Mouse (Mus musculus) lung, adult 18-20 months (tissue): Measurements from ENCODE around the gene Magi1.
"Not testable (repeated sequence)": the region's sequence is repeated elsewhere in the genome, so short reads cannot be mapped to it uniquely, and the experiment has no call there.

Source experiments
- DNase-seq, 2 experiments: peaks; one replicate each; pipeline ENCODE4 v3.0.0; 2022; ENCODE audit warnings: mixed read lengths in 2 of 2

The Magi1 gene

DNA sequence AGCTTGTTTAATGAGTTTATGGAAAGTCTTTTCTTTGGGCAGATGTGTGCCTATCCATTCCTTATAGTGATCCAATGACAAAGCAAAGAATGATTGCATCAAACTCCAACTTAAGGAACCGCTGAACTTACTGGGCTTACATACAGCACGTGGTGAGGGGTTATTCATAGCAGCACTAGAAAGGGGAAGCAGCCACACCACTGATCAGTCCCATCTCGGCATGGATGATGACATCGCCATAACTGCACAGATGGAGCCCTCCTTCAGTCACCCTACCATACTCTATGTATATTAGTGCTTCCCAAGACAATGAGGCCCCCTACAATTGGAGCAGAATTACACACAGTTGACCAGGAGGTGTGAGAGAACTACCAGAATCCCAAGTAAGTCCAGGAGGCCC is 238.5 kb downstream of the Magi1 start:
- no peak for DNase-seq

DNA sequence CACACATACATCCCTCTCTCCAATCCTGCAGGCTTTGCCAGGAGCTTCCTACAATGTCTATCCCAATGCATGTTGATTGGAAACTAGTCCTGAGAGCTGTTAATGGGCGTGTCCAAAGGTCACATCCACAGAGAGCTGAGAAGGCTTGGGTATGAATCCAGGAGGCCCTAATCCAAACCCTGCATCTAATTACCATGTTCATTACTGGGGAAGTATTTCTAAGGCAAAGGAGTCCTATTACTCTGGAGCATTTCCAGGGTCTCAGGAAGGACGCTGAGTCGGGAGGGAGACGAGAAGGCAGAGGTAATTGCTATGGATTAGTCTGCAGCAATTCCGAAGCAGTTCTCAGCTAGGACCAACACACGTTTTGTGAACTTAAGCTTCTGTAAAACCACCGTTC is 240.3 kb downstream of the Magi1 start:
- no peak for DNase-seq

DNA sequence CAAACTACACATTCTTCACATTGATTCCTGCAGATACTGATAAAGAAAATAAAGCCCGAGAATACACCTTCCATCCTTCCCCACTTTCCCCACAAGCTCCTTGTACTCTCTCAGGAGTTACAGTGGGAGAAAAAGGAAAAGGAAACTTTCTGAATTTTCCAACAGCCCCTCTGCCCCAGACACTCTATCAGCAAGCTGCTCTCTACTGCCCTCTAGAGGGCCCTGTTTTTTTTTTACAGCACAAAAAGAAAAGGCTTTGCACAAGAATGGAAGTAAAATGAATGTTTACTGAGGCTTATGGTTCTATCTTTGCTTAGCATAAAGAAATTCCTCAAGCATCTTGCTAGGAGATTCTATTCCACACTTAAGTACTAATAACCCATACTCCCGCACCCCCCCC is 243.6 kb downstream of the Magi1 start:
- DNase-seq: no peak

DNA sequence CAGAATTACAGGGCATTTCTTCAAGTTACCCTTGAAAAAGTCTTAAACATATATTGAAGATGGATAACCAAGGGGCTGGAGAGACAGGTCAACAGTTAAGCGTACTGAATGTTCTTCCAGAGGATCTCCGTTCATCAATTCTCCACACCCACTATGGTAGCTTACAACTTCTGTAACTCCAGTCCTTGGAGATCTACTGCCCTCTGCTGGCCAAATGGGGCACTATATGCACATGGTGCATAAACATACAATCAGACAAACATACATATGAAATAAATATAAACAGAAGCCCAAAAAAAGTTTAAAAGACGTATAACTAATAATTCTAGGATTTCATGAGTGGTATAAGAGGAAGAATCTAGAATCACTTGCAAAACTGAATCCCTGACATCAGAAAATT is 244.8 kb downstream of the Magi1 start:
- DNase-seq: no peak

DNA sequence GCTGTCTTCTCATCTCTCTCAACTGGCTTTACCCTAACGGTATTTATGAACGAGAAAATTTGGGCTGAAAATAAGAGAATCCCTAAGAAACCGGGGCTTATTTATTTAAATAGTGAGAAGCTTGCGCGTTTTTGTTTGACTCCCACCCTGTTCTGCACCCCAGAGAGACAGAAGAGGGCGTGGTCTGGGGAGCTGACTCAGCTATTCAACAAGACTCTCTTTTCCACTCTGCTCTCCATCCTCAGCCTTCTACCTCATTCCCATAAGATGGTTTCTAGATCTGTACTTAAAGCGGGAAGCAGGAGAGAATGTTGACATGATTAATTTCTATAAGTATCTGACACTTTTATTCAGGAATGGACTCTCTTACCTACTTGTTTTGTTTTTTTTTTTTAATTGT is 247.2 kb downstream of the Magi1 start:
- no peak for DNase-seq

DNA sequence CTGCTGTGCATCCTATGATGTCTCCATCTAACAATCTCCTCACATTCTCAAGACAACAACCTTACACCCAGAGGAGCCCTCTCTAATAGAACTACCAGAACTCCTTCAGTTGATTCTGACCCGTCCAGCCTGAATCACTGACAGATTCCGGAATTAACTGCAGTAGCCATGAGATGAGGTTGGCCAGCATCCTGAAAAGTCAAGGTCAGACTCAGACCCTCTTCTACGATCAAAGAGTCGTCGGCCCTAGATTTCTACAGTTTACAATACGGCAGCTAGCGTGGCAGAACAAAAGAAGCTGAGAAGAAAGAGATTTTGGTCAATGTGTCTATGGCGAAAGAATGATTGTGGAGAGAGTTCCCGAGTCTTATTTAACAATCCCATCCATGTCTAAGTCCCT is 257.4 kb downstream of the Magi1 start:
- no peak for DNase-seq

DNA sequence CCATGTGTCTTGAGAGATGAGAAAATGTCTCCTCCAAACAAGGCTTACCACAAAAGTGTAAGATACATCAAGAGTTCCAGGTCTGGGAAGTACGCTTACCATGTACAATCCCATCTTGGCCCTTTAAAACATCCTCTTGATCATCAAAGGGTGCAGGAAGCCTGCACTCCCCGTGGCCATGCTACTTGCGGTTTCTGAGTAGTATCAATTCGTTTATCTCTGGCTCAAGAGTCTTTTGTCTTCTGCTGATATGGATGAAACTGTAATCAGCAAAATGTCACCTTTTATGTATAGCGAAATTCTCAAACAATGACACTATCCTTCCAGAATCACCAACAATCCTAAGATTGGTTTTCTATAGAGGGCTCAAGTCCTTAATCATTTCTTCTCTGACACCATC is 261.3 kb downstream of the Magi1 start:
- no peak for DNase-seq

DNA sequence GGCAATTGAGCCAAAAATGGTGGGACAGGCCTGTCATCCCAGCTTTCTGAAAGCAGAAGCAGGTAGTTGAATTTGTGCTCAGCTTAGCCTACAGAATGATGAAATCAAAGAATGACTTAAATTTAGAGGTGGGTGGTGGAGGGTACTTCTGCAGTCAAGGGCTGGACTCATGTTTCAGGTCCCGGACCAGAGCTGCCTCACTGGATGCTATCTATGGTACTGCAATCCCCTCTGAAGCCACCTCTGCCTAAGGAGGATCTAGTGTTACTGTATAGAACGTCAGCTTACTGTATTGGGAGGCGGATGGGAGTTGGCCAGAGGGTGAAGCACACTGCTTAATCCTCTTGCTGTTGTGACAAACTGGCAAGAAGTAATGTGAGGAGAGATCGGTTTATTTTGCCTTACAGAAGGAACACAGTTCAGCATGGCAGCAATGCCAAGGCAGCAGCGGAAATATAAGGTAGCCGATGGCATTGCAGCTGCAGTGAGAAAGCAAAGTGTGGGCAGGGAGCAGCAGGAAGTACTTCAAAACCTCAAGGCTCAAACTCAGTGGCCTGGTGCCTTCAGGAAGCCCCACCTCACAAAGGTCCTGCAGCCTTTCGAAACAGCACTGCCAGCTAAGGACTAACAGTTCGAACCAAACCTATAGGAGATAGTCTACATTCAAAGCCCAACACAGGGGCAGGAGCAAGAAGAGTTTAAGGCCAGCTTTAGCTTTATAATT is 262.3 kb downstream of the Magi1 start:
- DNase-seq: peak; percentile 9 to 35

DNA sequence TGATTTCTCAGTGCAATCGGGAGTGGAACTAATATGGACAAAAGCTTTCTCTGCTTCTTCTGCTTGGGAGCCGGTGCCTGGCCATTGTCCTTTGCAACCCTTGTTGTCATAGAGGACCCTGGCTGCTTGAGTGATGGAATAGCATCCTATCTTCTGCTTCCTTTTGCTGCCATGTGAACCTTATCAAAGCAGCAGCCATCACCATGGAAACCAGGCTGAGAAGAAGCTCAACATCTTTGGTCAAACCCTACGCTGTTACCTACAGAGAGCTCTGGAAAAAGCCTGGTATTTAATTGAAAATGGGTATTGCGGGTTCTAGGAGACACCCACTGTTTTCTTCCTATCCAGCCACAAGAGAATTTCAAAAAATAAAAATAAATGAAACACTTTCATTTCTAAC is 263.2 kb downstream of the Magi1 start:
- no peak for DNase-seq

DNA sequence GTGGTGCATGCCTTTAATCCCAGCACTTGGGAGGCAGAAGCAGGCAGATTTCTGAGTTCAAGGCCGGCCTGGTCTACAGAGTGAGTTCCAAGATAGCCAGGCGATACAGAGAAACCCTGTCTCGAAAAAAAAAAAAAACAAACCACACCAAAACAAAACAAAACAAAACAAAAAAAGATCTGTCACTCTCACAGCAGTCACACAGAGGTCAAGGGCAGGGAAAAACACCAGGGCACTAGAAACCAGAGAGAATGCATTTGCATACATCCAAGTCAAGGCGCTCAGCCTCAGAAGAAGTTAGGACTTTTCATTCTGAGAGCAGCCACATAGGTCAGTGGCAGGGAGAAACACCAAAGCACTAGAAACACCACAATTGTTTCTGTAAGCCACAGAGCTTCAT is 263.8 kb downstream of the Magi1 start:
- DNase-seq: no peak

DNA sequence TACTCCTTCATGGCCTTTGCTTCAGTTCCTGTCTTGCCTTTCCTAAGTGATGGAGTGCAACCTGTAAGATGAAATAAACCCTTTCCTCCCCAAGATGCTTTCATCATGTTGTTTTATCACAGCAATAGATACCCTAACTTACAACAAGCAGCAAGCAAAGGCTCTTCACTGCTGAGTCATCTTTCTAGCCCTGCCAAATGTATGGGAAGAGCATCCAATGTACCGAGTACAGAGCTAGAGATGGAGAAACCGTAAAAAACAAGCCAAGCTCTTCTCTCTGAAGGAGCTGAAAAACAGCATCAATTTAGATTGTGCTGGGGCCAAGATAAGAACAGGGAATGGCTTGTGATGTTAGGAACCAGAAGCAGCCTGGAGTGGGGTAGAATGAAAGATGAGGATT is 270.0 kb downstream of the Magi1 start:
- DNase-seq: no peak

DNA sequence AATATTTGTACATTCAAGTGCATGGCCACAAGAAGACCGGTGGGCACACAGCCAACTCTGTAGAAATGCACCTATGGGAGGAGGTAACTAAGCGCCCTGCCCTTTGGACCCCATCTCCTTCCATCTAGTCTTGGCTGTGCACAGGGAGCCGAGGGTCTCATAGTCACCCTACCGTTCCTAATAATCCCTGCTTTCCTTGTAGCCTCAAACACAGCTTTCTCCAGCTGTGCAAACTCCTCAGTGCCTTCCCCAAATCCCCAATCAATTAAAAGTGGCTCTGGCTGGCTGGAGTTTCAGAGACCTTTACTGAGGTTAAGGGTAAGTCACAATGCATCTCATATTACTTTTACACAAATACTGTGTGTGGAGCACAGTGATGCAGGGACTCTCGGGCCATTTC is 271.8 kb downstream of the Magi1 start:
- peak; percentile 11 for DNase-seq

DNA sequence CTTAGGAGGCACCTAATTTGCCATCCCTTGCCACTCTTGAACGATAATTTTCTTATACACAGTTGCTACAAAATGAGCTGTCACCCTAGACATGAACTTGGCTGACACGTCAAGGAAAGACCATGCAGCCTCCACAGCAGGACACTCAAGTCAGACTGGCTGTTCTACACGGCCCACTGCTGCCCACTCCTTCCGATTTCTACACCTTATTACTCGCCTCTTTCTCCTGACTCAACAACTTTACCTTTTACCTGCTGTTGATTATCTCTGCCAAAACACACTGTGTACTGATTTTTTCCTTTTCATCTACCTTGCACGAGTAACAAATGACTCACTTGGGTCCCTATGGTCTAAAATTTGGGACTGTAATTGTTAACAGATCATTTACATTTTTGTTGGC is 272.2 kb downstream of the Magi1 start:
- no peak for DNase-seq

DNA sequence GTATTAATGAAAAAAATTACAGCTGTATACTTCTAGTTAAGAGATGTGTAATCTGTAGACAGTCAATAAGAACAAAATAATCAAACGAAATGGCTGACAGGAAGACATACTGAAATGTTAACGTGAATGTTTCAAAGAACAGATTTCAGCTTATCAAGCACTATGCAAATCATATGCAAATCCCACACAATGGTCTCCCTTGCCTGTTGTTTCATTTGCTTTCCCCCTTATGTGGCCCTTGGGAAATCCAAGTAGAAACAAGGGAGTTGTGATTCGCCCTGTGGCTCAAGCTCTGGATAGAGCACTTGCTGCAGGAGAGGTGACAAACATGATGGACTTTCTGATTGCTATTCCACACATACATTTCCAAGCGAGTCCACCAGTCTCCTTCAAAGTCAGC is 275.1 kb downstream of the Magi1 start:
- DNase-seq: no peak

DNA sequence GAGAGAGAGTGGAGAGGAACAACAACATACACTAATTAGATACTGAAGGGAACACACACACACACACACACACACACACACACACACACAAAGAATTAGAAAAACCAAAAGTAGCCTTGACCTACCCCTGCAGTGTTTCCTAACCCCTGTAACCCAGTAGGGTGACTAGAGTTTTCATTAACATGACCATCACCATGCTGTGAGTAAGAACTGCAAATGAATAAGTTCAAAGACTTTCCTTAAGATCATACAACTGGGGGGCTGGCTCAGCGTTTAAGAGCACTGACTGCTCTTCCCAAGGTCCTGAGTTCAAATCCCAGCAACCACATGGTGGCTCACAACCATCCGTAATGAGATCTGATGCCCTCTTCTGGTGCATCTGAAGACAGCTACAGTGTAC is 280.1 kb downstream of the Magi1 start:
- DNase-seq: not testable (repeated sequence)

DNA sequence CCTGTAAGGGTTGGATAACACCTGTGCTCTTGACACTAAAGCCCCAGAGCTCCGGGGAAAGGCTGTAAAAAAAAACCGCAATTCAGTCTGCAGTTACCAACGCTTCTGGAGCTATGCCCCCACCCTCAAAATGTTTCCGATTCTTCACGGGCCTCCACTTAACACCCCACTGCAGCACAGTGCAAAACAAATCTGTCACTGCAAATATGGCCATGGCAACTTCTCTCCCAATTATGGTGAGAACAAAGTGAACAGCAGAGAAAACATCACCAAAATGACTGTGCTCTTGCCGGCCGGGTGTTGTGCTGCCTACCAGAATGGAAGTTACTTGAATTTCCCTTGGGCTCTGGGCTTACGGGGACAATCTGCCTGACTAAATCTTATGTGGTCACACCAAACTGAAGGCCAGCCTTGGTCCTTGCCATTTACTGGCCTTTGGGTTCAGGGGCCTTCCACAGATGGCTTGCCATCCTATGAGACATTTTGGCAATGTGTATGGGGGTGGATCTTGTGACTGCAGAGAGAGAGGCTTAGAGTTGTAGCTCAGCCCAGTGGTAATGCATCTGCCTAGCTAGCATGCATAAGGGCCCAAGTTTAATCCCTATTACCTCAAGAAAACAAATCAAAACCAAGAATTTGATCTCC is 286.8 kb downstream of the Magi1 start:
- no peak for DNase-seq

DNA sequence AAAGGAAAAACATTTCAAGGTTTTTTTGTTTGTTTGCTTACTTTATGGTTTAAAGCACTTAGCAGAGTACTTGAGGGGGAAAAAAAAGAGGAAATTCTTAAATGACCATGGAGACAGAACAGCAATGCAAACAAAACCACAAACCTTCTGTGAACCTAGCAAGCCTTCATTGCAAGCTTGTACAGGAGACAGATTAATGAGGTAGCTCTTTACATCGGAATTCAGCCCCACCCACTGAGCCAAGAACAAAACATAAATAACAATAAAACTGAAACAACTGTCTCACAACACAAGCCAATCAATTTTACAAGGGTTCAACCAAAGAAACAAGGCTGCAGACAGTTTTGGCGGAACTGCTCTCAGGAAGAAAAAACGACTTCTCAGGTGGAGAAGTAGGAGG is 296.2 kb downstream of the Magi1 start:
- DNase-seq: no peak

DNA sequence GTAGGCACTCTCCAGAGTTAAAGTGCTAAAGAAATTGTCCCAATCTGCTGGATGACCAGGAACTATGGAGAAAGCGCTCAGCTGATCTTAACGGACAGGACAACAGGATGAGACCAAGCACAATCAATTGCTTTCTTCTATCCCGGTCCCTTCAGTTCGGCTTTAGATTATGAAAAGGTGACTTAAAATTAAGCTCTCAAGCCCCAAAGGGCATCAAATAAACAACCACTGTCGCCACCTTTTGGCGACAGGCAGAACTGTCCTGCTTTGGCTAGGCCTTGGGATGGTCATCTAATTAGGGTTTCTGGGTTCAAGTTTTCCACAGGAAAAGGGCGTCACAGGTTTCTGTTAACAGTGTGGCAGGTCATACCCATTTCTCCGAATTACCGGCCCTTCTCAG is 298.6 kb downstream of the Magi1 start:
- peak in 1 of 2 experiments; percentile 9 for DNase-seq

DNA sequence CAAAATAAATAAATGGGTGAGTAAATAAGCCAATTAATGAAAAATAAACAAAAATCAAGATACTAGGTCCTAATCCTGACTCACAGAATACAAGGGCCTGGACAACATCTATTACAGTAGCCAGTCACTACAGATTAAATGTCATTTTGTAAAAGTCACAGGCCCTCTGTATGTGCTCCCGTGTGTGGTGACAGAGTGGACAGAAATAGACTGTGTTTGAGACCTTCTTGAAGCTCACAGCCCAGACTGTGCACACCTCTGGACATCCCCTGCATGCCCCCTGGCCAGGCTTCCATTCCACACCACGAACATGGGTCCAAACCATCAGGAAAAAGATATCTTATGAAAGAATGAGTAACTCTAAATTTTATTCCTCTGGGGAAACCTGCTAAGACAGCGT is 300.2 kb downstream of the Magi1 start:
- DNase-seq: no peak

DNA sequence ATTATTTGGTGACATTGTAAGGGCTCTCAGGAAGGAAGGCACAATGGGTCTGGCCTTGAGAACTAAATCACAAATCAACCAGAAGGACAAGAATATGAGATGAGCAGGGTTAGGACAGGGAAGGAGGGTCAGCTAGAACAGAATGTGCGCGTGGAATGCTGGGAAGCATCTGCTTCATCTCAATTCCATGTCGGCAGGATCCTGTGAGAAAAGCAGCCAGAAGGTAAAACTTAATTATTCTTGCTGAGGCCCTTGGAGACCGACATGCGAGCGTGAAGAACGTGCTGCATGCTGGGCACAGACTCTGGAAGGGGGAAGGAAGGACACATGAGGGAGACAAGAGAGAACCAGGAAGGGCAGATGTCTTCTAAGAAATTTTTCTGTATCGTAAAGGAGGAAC is 302.5 kb downstream of the Magi1 start:
- DNase-seq: no peak

DNA sequence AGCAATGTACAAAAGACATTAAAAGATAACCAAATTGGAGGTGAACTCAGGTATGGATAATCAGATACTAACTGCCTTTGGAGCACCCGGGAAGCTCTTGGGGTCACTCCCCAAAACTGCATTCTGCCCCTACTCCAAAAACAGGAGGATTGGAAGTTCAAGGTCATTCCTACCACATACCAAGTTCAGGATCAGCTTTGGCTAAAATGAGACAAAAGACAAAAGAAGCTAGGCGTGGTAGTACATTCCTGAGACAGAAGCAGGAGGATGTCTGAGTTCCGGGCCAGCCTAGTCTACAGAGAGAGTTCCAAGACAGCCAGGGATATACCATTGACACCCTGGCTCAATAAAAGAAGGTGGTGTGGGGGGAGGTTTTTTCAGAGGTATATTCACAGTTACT is 304.5 kb downstream of the Magi1 start:
- no peak for DNase-seq

DNA sequence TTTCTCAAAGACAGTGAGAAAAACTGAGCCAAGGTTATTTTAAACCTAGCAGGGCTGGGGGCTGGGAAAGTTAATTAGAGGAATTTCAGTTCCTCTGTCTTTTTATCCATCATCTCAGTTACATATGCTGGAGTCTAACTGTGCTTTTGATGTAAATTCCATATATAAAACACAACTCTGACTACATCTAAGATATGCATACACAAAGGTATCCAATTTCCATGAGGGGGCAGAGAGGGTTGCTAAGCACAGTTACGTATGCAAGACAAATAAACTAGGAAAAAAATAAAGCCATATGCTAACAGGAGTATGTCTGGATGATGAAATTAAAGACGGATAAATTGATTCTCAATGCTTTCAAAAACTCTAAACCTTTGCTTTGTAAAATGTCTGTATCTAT is 315.0 kb downstream of the Magi1 start:
- no peak for DNase-seq

DNA sequence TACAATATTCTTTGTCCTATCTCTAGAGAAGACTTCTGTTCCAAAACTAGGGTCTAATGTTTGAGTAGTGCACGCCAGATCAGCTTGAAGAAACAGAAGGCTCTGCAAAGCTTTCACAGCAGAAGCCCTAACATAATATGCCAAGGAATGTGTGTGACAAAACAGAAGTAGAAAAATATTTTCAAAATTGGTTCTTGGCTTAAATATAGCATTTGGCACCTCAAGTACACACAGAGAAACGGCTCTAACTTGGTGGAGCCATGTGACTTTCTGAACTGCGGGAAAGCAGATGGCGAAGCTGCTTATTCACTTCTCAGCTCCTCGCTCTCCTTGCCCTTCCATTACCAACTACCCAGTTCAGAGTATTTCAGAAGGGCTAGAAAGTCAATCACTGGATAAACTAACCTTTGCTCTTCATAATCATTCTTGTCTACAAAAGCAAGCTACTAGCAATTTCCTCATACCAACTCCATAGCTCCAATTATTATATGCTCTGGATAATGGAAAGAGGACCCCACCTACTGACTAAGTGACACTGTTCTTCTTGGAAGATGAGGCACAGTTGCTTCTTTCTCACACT is 320.9 kb downstream of the Magi1 start:
- DNase-seq: no peak

DNA sequence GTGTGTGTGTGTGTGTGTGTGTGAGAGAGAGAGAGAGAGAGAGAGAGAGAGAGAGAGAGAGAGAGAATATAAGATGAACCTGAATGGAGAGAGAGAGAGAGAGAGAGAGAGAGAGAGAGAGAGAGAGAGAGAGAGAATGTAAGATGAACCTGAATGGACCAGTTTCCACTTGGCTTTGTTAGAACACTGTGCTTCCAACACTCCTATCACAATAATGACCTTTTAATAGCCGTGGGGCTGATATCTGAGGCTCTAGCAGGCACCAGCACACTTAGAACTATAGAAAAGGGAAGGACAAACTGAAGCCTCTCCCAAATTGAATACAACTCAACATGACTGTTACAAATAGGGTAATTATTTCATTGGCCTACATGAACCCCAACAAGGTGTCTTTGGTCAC is 321.9 kb downstream of the Magi1 start:
- DNase-seq: no peak

DNA sequence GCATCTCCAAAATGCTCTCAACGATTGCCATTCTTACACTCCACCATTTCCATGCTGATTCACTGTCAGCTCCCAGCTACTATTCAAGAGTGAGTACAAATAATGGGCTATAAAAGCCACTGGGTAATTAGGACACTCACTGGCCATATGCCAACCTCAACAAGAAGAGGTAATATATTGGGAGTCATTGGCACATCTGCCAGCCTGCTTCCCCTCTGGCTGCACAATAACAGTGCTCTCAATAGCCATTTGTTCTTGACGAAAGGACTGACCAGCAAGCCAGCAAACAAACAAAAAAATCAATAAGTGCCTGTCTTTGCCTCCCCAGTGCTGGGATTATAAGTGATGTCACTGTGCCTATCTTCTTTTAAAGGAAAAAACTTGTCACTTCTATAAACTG is 326.5 kb downstream of the Magi1 start:
- DNase-seq: no peak
